Mouse (Mus musculus) small intestine, adult 2 months (tissue): ENCODE measurements around the gene Gadd45a.

Experiments used
- CTCF ChIP-seq: fragments of 200-500 bp; IDR thresholded peaks from 2 replicates; pipeline ENCODE4 v1.5.1; 2012; ENCODE audit warnings: low read depth, mild to moderate bottlenecking, control low read depth, inconsistent platforms, low read length, moderate library complexity, mixed read lengths; ENCODE audit not compliant: insufficient replicate concordance, insufficient read length; ENCODE audit errors: extremely low read depth
- POLR2A ChIP-seq: fragments of 200-500 bp; IDR thresholded peaks from 2 replicates; pipeline ENCODE4 v1.6.1; 2012; ENCODE audit warnings: low read depth, mild to moderate bottlenecking, control low read depth, inconsistent platforms, low read length, moderate library complexity

- TF ChIP-seq CTCF (no peak), POLR2A (no peak)
These were observed 42.3 kb downstream of the Gadd45a start for GRCm38 (mm10) chr6:66994981-66995380.
